Mouse (Mus musculus): Measurements from ENCODE around the gene Ofcc1.

DNA sequence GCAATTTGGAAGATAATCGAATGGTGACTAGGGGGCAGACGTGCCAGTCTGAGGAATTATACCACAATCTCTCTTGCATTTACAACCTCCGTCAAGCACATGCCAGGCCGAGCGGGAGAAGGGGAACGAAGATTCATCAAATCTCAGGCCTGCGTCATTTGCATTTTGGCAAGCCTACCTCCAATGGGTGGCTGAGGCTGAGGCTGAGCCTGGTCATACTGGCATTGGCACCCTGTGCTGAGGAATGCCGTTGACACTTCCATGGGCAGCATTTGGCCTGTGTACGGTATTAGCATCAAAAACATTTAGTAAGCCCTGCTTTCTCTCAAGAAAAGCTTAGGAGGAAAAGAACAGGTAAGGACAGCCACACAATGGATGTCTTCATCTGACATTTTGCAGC lies 152.9 kb downstream of the Ofcc1 start:
- TF ChIP-seq POLR2A (IDR thresholded peaks at IDR 0.05; ENCODE audit: low read depth, low read length) (no peak), CTCF (IDR thresholded peaks at IDR 0.05; ENCODE audit: extremely low read depth, insufficient read length, insufficient replicate concordance, low read depth, low read length) (no peak)
